Comparison of ENCODE assay signal across 11 mouse cellular contexts in the genomic region with DNA sequence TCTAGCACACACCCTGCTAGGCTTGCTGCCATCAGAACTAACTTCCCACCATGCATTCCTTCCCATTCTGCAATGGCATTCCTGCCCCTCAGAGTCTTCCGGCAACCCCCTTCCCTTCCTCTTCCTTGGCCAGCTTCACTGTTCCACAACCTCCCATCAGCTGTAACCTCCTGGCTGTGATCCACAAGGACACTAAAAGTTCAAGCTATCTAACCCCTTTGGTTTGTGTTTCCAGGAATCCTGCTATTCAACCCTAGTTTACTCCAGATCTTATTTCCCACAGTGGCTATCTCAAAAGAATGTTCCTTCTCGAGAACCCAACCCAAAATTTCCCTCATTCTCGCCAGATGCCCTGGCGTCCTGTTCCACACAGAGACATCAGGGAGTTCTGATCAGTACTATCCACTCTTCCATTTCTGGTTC.
DNase-seq lines count a peak whose midpoint lies in the region; ATAC-seq and TF ChIP-seq lines count a peak whose summit lies in the region.
"Had no signal": no experiment of that assay in that cellular context is flagged by ENCODE, and none has a peak within 500 bp of the region (broad histone marks: within the 10 kb centered on the region; RNA-seq: fewer than 3 reads in every experiment).

No protein-coding gene starts in this region.

- 56% methylated on average over 4 of the region's 4 CpGs for WGBS in liver, embryonic 15.5 days (ENCODE audit: insufficient replicate concordance)
- 45% methylated on average over 4 of the region's 4 CpGs for WGBS in liver, embryonic 12.5 days (ENCODE audit: insufficient replicate concordance)
- WGBS in heart, embryonic 12.5 days: 51% methylated on average over 4 of the region's 4 CpGs
- 50% methylated on average over 4 of the region's 4 CpGs for WGBS in stomach, postnatal 0 days

- no peak overlapping the region for H3K4me3 ChIP-seq in liver, embryonic 15.5 days (replicated peaks)
- no peak overlapping the region for H3K4me3 ChIP-seq in liver, embryonic 12.5 days
- H3K4me3 ChIP-seq in heart, embryonic 12.5 days: no peak overlapping the region
- H3K4me3 ChIP-seq in stomach, postnatal 0 days (ENCODE audit: low read depth, low read length): no peak overlapping the region
- H3K4me3 ChIP-seq: neural tube, embryonic 13.5 days had no signal

- no peak overlapping the region for H3K27ac ChIP-seq in liver, embryonic 15.5 days (replicated peaks)
- no peak overlapping the region for H3K27ac ChIP-seq in liver, embryonic 12.5 days
- 0 out of 2 replicates have a peak overlapping the region, but pooled peaks have one; percentile 39 for H3K27ac ChIP-seq in heart, embryonic 12.5 days (ENCODE audit: poor library complexity, severe bottlenecking)
- peak overlapping the region; percentile 41; the same call in 1 of the 2 replicates for H3K27ac ChIP-seq in stomach, postnatal 0 days (replicated peaks)
- H3K27ac ChIP-seq: neural tube, embryonic 13.5 days had no signal

- H3K4me2 ChIP-seq in liver, embryonic 15.5 days: no peak overlapping the region
- no peak overlapping the region for H3K4me2 ChIP-seq in liver, embryonic 12.5 days
- H3K4me2 ChIP-seq in heart, embryonic 12.5 days: no peak overlapping the region
- H3K4me2 ChIP-seq in stomach, postnatal 0 days (replicated peaks; ENCODE audit: low read depth): no peak overlapping the region
- H3K4me2 ChIP-seq: neural tube, embryonic 13.5 days had no signal

- no peak for TF ChIP-seq CTCF in stomach, postnatal 0 days (IDR thresholded peaks at IDR 0.05; ENCODE audit: low read depth)

- no peak overlapping the region for H3K9ac ChIP-seq in liver, embryonic 15.5 days
- H3K9ac ChIP-seq in liver, embryonic 12.5 days: no peak overlapping the region
- H3K9ac ChIP-seq in heart, embryonic 12.5 days: no peak overlapping the region
- no peak overlapping the region for H3K9ac ChIP-seq in stomach, postnatal 0 days (ENCODE audit: low read length)
- H3K9ac ChIP-seq: forebrain, postnatal 0 days; neural tube, embryonic 13.5 days had no signal

- ATAC-seq in liver, embryonic 15.5 days (ENCODE audit: insufficient read depth): 0 out of 2 replicates have a peak, but pooled peaks have one; percentile 12
- ATAC-seq in liver, embryonic 12.5 days: no peak
- 0 out of 2 replicates have a peak, but pooled peaks have one; percentile 59 for ATAC-seq in heart, embryonic 12.5 days (ENCODE audit: insufficient number of reproducible peaks, low FRiP score)
- no peak for ATAC-seq in stomach, postnatal 0 days (ENCODE audit: low FRiP score, low TSS enrichment)
- ATAC-seq: forebrain, postnatal 0 days had no signal

- peak; percentile 21 for DNase-seq in kidney, postnatal 10 days
- DNase-seq in stomach, postnatal 0 days (ENCODE audit: low spot score): no peak
- DNase-seq in spleen, adult 12 weeks (ENCODE audit: low spot score): no peak
- DNase-seq in B cell, adult 2 months: no peak
- DNase-seq in T-cell, adult 2 months (ENCODE audit: low spot score): no peak
- DNase-seq: forebrain, postnatal 0 days; left cerebral cortex, postnatal 4 days had no signal

- TF ChIP-seq EP300 in stomach, postnatal 0 days (optimal IDR thresholded peaks at IDR 0.05): no peak

- H3K36me3 ChIP-seq in liver, embryonic 15.5 days (replicated peaks): no peaks in the 10 kb centered on the region
- no peaks in the 10 kb centered on the region for H3K36me3 ChIP-seq in liver, embryonic 12.5 days
- no peaks in the 10 kb centered on the region for H3K36me3 ChIP-seq in heart, embryonic 12.5 days
- H3K36me3 ChIP-seq in stomach, postnatal 0 days (ENCODE audit: control insufficient read depth, insufficient read depth, low read length): no peaks in the 10 kb centered on the region
- H3K36me3 ChIP-seq: neural tube, embryonic 13.5 days had no signal

- no peaks in the 10 kb centered on the region for H3K9me3 ChIP-seq in liver, embryonic 15.5 days (replicated peaks)
- no peaks in the 10 kb centered on the region for H3K9me3 ChIP-seq in liver, embryonic 12.5 days (replicated peaks)
- no peaks in the 10 kb centered on the region for H3K9me3 ChIP-seq in heart, embryonic 12.5 days (replicated peaks)
- H3K9me3 ChIP-seq in stomach, postnatal 0 days (ENCODE audit: control insufficient read depth, low read length): no peaks in the 10 kb centered on the region
- H3K9me3 ChIP-seq: neural tube, embryonic 13.5 days had no signal

- H3K27me3 ChIP-seq in liver, embryonic 15.5 days: no peaks in the 10 kb centered on the region
- no peaks in the 10 kb centered on the region for H3K27me3 ChIP-seq in liver, embryonic 12.5 days (replicated peaks)
- H3K27me3 ChIP-seq in heart, embryonic 12.5 days (replicated peaks): no peaks in the 10 kb centered on the region
- no peaks in the 10 kb centered on the region for H3K27me3 ChIP-seq in stomach, postnatal 0 days (ENCODE audit: control insufficient read depth, insufficient read depth, low read length)
- H3K27me3 ChIP-seq: neural tube, embryonic 13.5 days had no signal

- no peaks in the 10 kb centered on the region; the same call in 1 of the 2 replicates for H3K4me1 ChIP-seq in liver, embryonic 15.5 days (replicated peaks)
- H3K4me1 ChIP-seq in liver, embryonic 12.5 days: peaks cover 9% of the 10 kb centered on the region; the same call in 1 of the 2 replicates
- peaks cover 13% of the 10 kb centered on the region for H3K4me1 ChIP-seq in heart, embryonic 12.5 days (replicated peaks)
- no peaks in the 10 kb centered on the region for H3K4me1 ChIP-seq in stomach, postnatal 0 days (replicated peaks; ENCODE audit: control insufficient read depth, insufficient read depth)

Comparison
In these comparisons a context has a peak if more than half of its experiments do, and no peak if none do; other contexts are left out.
1. ATAC-seq: peak in liver, embryonic 15.5 days (single experiment) and heart, embryonic 12.5 days (single experiment); none in liver, embryonic 12.5 days (single experiment) and stomach, postnatal 0 days (single experiment).
2. H3K27ac ChIP-seq: peak in heart, embryonic 12.5 days (single experiment) and stomach, postnatal 0 days (single experiment); none in liver, embryonic 15.5 days (single experiment) and liver, embryonic 12.5 days (single experiment).